Mouse (Mus musculus) heart, adult 9 months (tissue): ENCODE data around the gene Zp3.

Experiments used
- DNase-seq, 2 experiments: peaks; one replicate each; pipeline ENCODE4 v3.0.0; 2022; ENCODE audit warnings: low spot score in 2 of 2

Zp3 gene

GRCm38 (mm10) chr5:135962125-135962491 is 17.8 kb upstream of the Zp3 start:
- DNase-seq, result no peak

GRCm38 (mm10) chr5:135962492-135963279 is 17.2 kb upstream of the Zp3 start:
- DNase-seq, result peak; percentile 99 to 100

DNA sequence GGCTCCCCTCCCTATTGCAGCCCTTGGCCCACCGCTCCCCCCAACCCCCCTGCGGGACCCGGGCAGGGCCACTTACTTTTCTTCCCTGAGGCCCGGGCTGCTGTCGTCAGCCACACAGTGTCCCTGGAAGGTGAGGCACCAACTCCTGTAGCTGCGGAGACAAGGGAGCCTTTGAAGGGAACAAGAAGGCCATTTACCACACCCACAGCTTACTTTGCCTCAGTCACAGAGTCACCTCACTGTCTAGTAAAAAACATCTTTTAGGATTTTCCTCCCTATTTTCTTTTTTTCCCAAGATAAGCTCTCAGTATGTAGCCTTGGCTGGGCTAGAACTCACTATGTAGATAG is 16.6 kb upstream of the Zp3 start:
- DNase-seq, result no peak

DNA sequence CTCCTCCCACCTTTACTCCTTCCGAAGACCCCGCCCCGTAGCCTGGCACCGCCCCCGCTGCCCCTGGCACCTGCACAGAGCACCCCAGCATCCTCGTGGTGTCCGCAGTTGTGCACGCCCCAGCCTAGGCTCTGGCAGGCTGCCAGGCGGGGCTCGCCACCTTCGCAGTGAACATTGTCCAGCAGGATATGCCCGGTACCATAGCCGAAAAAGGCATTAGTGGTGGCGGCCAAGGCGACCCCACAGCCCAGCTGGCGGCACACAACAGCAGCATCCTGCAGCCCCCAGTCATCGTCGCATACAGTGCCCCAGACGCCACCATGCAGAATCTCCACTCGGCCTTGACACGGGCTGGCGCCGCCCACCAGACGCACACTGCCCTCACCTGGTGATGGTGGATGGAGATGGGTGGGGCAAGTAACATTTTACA is 14.4 kb upstream of the Zp3 start:
- DNase-seq, result no peak

DNA sequence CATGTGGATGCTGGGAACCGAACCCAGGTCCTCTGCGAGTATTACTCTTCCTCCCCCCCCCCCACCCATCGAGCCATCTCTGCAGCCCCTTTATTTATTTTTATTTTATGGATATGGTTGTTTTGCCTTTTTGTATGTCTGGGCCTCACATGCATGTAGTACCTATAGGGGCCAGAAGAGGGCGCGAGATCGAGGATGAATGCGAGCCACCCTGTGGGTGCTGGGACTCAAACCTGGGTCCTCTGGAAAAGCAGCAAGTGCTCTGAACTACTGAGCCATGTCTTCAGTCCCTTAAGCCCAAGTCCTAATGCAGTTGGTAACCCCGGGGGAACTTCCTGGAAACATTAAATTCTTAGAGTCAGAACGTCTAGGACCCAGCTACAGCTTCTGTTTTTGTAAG is 13.0 kb upstream of the Zp3 start:
- DNase-seq, result no peak

GRCm38 (mm10) chr5:135968781-135969180 is 11.1 kb upstream of the Zp3 start:
- DNase-seq, result no peak

DNA sequence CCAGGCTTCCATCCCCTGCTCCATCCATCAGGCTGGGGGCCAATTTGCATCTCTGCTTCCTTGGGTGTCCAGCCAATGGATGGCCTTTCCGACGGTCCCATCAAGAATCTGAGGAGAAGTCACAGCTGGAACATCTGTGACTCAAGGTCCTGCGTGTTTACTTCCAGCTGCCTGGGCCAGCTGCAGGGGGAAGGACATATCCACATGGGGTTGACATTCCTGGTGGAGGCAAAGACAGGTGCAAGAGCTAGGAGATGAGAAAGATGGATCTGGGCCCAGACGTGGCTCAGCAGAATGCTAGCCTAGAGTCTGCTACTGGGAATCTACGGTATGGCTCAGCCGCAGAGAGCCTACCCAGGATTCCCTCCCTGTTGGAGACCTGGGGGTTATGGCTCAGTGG is 9.7 kb upstream of the Zp3 start:
- DNase-seq, result no peak

DNA sequence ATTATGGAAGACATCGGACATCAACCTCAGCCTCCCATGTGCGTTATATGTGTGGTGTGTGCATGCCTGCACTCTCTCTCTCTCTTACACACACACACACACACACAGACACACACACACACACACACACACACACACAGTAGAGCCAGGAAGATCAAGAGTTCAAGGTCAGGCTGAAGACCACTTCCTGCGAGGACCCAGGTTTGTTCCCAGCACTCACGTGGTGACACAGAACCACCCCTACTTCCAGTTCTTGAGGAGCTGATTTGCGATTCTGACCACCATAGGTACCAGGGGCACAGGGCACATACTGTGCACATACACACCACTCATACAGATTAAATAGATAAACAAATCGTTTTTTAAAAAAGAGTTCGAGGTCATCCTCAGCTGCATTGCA is 8.0 kb upstream of the Zp3 start:
- no peak for DNase-seq

DNA sequence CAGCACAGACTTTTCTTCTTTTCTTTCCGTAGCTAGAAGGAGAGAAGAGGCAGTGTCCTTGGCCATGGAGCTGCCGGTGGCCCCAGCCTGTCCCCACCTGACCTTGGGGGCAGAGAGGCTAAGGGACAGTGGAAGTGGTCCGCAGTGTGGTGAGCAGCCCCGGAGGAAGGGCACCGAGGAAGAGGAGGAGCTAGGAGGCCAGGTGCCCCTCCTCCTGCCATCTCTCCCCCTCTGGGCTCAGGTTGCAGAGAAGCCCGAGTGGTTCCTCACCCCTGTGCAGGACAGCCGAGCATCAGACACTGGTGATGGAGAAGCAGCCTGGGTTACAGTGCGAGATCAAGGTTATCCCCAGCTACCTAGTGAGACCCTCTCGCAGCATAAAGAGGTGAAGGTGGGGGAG is 5.5 kb upstream of the Zp3 start, which contains the start of gene Ssc4d:
TSS of gene Ssc4d (minus strand) at position 167 of the 400 bp plus-strand sequence.
- DNase-seq, result no peak

DNA sequence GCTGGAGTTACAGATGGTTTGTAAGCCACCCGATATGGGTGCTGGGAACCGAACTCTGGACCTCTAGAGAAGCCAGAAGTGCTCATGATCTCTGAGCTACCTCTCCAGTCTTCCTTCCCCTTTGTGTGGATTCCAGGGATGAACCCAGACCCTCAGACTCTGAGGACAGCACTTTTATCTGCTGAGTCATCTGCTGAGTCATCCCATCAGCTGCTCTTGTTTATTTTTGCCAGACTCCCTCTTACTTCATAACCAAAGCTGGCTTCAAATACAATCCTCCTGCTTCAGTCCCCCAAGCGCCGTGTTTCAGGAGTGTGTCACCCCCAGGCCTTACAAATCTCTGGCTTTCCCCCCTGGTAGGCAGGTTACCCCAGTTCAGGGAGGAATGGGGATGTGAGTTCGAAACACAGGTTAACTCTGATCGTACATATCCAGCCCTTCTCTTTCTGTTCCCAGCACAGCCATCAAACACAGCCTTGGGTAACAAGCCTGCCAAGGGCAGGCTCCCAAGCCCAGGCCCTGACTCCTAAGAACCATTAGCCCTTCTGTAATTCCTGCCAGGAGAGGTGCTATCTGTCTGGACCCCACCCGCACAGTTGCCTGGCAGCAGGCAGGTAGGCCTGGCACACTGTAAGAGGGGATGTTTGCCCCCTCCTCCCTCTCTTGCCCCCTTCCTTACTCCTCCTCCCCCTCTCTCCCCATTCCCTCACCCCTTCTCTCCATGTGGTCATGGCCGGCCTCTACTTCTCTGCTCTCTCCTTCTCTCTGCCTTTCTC is 3.8 kb upstream of the Zp3 start:
- no peak for DNase-seq

GRCm38 (mm10) chr5:135979381-135979780 is 518 bp upstream of the Zp3 start:
- DNase-seq, result no peak

GRCm38 (mm10) chr5:135982398-135982797 is 2.5 kb downstream of the Zp3 start:
- DNase-seq, result peak; percentile 71 to 77

DNA sequence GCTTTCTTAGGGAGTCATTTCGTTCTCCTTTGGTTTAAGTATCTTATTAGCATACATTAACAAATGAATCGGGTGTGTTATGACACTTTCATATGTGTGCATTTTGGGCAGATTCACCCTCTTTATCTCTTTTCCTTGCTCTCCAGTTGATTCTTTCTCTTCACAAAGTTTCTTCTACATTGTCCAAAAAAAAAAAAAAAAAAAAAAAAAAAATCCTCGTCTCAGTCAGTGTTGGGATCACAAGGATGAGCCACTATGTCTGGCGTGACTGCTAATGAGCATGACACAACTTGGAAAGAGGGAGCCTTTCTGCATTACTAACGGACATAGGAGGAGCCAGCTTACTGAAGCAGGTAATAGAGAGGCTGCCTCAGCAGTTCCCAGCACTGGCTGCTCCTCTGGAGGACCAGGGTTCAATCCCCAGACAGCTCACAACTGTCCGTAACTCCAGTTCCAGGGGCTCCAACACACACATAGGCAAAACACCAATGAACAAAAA is 4.7 kb downstream of the Zp3 start:
- no peak for DNase-seq

DNA sequence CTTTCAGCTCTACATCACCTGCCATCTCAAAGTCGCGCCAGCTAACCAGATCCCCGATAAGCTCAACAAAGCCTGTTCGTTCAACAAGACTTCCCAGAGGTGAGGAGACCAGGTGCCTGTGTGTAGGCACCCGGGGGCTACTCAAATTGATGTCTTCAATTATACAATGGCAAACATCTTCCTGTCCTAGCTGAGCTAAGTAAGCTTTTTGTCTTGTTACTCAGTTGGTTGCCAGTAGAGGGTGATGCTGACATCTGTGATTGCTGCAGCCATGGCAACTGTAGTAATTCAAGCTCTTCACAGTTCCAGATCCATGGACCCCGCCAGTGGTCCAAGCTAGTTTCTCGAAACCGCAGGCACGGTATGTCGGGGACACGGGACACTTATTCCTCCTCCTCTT is 7.3 kb downstream of the Zp3 start:
- DNase-seq, result no peak

DNA sequence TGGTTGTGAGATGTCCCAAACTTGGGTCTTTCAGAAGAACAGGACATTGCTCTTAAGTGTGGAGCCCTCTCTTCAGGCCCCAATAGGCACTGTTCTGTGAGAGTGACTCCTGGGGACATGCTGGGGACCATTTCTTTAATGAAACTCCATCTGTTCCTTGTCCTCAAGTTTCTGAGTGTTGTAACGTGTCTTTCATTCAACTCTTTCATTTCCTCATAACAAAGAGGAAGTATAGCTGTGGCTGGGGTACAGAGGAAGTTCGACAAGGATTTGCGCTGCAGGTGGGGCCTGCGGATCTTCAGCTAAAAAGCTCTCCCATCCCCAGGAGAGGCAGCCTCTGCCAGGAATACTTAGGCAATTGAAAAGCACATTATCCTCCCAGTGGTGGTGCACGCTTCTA is 10.7 kb downstream of the Zp3 start:
- DNase-seq, result peak in 1 of 2 experiments; percentile 30

DNA sequence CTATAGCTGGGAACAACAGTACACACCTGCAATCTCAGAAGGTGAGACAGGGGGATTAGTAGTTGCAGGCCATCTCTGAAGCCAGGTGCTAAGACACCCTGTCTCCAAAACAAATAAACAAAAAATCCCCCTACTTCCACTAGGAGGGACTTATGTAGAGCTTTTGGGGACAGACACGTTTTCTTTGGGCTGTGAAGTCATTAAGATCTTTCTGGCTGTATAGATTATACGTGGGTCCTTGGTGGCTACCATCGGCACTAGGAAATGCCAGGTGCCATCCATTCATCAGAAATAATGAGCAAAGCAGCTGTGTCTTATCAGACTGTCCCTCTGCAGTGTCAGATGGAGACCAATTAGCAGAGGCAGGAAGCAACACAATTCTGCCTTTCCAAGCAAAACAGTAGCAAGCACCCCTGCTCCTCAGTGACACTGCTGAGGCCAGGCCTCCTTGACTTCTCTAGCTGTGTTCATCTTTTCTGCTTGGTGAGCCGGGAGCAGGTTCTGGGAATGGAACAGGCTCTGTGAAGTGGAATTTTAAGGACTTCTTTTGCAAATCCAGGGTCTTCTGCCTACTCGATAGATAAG is 13.6 kb downstream of the Zp3 start:
- DNase-seq, result no peak

DNA sequence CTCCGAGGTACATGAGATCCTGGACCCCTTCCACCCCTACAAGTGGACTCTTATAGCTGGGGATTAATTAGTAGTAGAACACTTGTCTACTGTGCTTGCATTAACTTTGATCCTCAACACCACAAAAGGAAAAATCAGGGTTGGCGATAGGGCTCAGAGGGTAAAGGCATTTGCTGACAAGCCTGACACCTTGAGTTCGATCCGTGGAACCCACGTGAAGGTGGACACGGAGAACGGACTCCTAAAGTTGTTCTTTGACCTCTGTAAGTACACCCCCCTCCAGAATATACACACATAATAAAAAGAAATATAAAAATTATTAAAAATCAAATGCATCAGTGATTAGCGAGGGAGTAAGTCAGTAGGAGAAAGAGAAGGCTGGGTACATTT is 14.4 kb downstream of the Zp3 start:
- DNase-seq, result no peak

DNA sequence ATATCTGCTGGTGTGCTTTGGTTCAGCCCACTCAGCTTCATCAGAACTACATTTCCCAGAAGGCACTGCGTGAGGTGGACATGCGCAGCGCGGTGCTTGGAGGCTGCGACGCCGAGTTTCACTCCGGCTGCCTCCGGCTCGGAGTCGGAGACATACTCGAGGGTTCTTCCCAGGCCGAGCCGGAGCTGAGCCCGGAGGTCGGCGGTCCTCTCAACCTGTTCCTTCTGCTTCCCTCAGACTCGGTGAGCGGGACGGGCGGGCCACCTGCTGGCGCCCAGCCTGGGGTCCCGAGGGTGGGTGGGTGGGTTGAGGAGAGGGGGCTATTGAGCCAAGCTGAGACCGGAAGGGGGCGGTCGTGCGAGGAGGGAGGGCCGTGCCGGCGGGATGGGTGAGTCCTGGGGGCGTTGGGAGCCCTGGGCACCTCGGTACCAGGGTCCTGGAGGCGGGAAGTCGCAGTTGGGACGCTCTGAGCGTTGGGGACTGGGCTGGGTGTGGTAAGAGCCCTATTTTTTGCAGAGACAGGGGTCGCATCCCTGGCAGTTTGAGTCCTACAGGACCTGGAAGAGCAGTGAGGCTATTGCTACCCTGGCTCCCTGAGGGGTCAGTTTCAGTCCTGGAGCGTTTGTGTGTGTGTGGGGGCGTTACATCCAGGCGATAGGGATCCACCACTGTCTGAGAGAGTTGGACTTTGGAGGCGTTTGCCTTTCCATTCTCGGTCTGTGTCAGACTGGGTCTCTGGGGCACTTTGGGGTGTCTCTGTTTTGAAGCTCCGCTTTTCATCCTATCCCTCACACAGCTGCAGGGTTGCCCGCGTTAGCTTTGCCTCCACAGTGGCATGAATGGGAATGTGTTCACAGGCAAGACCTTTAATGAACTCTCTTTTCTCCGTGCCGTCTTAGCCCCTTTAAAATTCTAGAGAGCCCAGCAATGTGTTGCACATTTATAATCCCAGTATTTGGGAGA is 15.1 kb downstream of the Zp3 start, which contains the start of gene Dtx2:
TSS of gene Dtx2 (plus strand) at position 76 of the 963 bp plus-strand sequence.
- DNase-seq, result peak; percentile 88 to 91

- no peak for DNase-seq
These were observed 16.3 kb downstream of the Zp3 start for GRCm38 (mm10) chr5:135996162-135996561.

- DNase-seq, result no peak
These were observed 21.3 kb downstream of the Zp3 start for GRCm38 (mm10) chr5:136001222-136001621.

GRCm38 (mm10) chr5:136002325-136002724 is 22.4 kb downstream of the Zp3 start:
- no peak for DNase-seq
